Mouse (Mus musculus) thymus, postnatal 10 days (tissue): ENCODE results near the gene Cpne4.

Experiments used
- DNase-seq, 2 experiments: peaks; one replicate each; pipeline ENCODE4 v3.0.0; 2021; ENCODE audit warnings: low spot score in 2 of 2

Gene Cpne4

DNA sequence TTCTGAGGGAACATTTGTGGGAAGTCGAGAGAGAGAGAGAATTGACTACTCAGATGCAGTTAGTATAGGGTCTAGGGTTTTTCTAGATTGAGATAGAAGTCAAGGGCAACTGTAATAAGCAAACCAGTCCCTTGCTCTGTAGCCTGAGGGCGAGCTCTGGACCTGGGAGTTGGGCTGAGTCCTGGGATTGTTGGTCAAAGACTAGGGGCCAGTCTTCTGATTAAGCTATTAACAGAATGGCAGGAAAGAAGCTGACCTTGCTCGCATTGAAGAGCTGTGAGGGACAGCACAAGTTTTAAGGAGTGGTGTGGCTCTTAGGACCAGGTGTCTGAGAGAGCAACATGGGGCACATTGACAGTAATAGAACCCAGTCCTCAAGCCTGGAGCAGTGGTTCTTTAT is 140.0 kb downstream of the Cpne4 start:
- no peak for DNase-seq

DNA sequence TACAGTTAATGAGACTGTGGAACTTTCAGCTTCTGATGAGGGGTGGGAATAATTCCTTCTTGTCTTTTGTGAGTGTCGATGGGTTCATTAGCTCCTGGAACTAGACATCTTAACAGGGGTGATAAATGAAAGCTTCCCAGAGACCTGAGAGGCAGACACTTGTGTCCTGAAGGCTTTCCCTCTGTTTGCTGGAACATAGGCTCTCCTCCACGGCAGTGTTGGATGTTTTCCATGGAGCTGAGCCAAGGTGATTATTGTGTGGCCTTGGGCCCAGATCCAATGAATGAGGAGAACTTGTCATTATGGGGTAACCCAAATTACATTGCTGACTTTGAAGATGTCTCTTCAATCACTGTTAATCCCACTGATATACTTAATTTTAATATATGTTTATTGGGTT is 146.1 kb downstream of the Cpne4 start:
- DNase-seq, result no peak

DNA sequence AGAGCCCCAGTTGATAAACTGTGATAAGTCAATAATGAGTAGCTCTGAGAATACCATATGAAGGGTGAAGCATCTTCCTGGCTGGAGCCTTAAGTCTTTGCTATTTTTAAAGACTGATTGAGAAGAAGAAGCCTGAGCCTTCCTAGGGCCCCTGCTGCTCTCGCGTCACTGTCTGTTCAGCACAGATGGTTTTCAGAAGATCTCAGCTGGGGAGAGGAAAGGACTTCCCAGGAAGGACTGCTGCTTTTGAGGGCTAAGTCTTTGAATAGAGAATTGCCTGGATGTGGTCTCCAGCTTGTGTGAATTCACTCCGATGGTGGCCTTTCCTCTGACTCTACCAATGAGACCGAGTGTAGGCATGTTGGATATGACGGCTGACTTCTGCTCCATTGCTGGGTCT is 163.7 kb downstream of the Cpne4 start:
- no peak for DNase-seq

DNA sequence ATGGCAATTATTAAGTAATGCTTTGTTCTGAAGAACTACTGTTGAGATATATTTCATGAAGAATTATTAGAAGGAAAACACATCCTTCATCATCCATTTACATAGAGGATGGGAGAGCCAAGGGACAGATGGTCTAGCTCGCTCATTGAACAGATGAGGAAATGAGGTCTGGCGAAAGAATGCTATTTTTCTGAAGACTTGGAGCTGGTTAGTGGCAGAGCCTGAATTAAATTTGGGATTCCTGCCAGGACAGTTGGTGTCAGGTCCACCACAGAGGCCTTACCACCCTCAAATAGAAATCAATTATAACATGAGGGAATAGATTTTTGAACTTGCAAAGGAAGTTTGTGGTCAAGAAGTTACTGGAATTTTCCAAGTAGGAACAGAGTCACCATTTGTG is 178.2 kb downstream of the Cpne4 start:
- DNase-seq, result no peak

DNA sequence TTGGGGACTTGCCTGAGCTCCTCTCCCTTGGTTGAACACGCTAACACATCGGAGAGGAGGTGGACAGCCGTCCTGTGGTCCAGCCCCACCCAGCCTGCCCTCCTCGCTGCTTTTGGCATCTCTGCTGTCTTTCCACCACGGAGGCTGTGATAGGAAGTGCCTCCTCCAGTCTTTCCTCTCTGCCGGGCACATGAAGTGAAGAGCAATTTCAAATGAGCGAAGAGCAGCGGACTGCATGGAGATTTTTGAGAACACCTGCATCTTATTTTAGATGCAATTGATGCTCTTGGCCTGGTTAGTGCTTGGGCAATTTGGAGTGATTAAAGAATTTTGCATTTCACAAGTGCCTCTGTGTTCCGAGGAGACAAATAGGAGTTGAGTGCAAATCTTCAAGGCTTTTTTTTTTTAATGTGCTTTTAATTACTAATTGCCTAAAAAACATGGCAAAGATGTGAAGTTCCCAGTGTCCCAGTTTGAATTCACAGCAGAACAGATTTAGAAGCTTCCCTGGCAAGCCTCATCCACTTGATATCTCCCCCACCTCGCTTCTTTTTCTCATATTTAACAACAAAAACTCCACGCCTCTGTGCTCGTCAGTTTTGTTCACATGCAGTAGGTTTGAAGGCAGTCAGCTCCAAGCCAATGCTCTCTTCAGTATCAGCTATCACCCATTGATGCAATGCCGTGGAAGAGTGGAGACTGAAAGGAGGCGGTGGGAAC is 195.7 kb downstream of the Cpne4 start:
- DNase-seq, result no peak

DNA sequence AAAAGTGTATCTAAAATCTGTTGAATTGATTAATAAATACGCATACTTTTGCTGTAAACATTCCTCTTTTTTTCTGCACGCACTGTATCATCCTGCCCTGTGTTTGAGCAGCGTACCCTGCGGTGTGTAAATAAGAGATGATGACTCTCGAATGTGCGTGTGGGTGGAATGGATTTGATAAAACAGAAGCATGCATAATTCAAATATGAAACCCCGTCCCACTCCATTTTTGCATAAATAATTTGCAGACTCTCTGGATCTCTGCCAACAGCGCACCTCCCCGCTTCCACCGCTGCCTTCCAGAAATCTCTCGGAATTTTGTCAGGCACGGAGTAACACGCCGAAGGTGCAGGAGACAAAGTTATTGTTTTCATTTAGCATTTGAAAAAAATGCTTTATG is 208.4 kb downstream of the Cpne4 start:
- DNase-seq, result no peak

DNA sequence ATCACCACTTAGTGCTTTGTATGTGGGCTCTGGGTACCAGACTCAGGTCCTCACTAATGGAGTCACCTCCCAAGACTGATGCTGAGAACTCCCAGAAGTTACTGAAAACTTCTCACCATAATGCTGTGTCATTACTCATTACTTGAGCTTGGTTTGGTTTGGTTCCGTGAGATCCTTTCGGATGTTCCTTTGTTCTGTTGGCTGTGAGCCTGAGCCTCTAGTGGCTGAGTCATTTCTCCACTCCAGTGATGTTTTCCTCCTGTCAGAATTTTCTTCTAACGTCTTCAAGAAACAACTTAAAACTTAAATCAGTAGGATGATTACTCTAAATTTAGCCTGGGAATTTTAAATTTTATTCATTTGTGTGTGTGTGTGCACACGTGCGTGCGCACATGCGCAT is 212.9 kb downstream of the Cpne4 start:
- DNase-seq, result no peak

DNA sequence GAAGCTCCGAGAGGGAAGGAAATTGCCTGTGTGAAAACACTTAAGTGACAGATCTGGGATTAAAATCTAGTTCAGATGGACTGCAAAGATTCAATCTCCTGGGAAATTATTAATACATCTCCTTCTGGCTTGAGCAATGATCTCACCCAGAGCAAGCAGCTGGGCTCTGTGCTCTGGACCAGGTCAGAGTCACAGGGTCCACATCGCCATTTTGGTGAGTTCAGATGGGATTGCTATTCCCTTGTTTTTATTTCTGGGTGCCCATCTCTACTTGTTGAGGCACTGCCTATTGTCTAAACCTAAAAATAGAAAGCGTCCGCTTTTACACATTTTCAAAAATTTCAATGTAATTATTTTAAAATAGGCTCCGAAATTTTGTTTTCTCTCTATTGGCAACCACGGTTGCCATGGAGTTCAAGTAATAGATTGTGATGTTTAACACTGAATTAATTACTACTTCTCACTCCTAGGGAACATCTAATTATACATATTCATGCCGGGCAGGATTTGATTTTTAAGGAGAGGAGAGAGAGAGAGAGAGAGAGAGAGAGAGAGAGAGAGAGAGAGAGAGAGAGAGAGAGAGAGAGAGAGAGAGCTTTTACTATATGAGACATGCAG is 229.2 kb downstream of the Cpne4 start:
- DNase-seq, result no peak

DNA sequence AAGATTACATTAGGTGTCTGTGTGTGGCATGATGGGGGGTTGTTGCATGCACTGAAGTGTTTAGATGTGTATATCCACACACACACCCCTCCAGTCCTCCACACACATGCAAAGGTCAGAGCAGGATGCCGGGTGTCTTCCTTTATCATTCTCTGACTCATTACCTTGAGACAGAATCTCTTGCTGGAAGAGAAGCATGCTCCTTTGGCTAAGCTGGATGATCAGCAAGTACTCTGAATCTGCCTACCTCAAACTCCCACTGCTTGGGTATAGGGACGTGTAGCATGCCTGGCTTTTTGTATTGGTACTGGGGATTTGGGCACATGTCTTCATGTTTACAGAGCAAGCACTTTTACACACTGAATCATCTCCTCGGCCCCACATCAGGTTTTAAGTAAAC is 230.0 kb downstream of the Cpne4 start:
- no peak for DNase-seq

DNA sequence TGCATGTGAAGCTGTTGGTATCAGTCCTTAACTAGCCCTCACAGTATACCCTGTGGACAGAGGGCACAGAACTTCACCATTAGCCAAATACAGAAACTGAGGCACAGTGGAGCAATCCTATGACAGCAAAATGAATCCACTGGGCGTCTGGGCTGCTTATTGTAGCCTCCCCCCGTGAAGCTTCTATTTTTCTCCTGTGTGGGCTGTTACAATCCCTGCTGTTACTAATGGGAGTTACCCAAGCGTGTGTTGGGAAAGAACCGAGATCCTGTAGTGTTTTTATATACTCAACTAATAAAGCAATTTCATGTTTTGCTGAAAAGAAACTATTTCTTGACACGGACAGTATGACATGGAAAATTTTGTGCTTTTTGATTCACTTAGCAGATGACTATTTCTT is 230.7 kb downstream of the Cpne4 start:
- no peak for DNase-seq

DNA sequence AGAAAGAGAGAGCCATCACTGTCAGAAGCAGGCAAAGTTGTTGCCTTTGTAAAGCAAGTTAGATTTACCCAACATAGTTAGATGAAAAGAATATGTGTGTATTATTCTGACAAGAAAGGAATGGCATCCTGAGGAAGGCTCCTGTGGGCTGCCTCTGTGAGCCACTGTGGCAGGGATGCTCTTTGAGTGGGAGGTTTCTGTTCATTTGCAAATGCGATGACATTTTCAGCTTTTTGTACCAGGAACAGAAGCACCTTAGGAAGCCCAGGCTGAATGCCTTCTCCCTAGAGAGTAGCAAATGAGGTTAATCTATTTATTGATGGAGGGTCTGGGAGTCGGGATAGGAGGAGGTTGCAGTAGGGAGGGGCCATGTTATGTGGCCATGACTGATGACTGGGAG is 249.5 kb downstream of the Cpne4 start:
- DNase-seq, result no peak

DNA sequence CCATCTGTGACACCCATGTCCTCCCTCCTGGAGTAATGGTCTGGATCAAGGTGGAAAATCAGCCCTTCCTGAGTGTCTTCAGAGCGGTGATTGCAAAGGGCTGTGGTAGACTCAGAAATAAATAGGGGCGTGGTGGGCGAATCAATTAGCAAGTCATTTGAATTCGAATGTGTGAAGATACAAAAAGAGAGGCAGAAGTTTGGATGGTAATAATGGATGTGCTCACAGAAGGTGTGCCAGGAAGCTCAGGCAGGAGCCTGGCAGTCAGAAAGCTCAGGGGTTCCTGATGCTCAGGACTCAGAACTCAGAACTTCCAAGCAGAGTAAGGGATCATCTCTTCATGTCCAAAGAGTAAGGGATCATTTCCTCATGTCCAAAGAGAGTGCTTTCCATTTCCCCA is 257.7 kb downstream of the Cpne4 start:
- no peak for DNase-seq

DNA sequence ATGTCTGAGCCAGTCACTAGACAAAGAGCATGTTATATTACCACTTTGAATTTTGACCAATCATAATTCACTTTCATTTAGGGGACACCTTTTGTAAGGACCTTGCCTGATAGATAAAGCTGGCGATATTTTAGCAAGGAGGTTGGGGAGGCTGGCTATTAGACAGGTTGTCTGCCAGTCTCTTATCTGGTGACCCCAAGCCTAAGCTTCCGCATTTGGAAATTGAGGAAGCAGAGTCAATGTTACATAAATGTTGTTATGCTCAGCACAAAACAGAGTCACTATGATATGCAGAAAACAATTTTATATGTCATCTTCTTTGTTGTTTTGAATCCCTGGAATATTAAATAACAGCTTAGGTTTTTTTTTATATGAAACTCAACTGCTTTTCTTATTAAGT is 267.6 kb downstream of the Cpne4 start:
- no peak for DNase-seq

DNA sequence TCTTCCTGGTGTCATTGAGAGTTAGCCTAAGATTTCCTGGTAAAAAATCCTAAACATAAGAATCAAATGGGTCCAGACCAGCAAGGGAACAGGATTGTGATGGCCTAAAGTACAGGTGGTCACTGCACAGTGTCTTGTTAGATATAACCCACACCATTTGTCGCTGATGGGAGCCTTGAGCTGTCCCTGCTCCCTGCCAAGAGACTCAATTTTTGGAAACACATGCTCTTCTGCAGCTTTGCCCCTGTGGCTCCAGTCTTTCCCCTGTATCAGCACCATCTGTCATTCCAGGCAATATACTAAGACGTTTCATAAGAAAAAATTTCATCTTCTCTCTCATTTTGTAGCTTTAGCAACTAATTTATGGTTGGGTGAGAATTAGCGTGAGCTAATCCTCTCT is 281.6 kb downstream of the Cpne4 start:
- no peak for DNase-seq

DNA sequence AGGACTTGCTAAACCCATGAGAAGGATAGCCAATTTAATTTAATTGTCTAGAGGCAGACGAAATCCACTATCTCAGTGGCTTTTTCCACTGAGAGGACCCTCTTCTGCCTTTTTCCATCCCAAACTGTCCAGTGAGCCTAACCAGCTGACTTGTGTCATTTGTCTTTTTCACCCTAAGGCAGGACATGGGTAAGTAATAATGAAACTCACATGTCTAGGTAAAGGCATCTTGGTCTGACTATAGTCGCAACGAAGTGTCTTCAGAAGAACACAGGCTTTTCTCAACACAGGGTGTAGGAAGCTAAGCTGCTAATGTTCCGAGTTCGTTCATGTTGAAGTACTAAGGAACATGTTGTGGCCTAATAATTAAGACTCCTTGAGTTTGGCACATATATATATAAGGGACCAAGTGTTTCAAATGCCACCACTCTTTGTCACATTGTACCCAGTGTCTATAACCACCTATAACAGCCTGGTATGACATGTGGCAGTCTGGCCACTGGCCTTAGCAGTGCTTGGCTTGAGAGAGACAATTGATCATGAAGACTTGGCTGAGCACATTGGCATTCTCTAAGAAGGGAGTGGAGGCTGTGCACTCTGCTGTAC is 286.0 kb downstream of the Cpne4 start:
- no peak for DNase-seq

DNA sequence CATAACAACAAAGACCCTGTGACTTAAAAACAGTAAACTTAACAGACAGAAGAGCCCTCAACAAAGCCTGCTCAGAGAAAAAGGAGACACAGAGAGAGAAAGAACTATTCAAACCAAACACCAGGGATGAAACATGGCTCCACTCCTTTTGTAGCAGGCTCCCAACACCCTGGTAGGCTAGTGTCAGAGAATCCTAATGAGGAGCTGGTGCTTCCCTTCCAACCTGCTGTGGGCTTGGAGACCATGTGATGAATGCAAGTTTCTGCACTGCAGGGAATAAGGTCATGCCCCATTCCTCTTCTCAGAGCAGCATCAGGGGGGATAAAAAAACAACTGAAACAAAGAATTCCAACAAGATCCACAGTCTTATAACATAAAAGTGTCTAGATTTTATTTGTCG is 290.8 kb downstream of the Cpne4 start:
- no peak for DNase-seq

DNA sequence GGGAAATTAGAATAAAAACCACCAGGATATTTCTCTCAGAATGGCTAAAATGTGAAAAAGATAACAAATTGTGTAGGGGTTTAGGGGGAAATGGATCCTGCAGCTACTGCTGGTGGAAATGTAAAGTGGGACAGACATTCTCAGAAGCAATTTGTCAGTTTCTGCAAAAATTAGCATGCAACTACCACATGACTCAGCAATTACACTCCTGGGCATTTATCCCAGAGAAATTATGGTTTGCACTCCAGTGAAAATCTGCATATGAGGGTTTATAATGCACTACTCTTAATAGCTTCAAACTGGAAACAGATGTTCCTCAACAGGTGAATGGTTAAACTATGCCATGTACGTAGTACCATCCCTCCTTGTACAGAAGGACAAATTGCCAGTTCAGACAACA is 294.2 kb downstream of the Cpne4 start:
- DNase-seq, result no peak

DNA sequence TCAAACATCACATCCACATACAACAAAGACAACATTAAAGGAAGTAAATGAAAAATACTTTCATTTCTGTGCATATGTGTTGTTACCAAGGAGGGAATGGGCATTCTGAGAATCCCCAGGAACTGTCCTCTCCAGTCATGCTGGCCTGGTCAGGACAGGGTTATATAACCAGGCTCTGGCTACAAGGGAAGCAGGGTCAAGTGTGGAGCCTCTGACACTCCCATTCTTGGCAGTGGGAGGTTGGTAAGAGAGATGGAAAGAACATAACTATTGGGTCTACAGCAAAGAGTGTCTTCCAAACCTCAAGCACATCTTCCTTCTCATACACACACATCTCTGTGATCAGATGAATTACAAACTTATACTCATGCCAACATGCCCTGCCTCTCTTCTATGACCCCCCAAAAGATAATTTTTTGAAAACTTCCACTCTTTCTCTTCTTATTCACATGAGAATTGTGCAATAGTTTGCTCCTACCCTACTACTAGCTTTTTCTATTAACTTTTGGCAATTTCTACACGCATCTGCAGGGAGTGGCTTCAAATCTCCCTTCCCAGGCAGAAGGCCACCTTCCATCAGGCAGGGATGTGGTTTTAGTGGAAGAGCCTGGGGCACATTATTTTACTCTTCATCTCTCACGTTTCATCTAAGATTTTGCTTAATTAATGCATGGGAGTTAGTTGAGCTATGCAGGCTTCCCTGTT is 298.3 kb downstream of the Cpne4 start:
- DNase-seq, result no peak

DNA sequence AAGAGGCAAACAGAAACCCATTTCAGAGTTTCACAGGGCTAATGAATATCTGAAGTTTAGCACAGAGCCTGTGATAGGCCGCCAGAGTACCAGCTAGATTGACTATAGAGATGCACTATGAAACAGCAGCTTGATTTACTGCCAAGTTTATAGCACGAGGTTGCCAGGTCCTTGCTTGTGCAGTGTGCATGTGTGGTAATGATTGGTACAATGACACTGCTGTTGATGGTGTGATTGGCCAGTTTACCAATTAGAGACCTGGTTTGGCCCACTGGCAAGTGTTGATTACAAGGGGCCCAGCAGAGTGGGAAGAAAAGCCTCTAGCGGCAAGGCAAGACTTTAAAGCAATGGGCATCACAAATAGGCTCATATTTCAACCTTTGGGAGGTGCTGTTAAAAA is 306.6 kb downstream of the Cpne4 start:
- DNase-seq, result no peak

DNA sequence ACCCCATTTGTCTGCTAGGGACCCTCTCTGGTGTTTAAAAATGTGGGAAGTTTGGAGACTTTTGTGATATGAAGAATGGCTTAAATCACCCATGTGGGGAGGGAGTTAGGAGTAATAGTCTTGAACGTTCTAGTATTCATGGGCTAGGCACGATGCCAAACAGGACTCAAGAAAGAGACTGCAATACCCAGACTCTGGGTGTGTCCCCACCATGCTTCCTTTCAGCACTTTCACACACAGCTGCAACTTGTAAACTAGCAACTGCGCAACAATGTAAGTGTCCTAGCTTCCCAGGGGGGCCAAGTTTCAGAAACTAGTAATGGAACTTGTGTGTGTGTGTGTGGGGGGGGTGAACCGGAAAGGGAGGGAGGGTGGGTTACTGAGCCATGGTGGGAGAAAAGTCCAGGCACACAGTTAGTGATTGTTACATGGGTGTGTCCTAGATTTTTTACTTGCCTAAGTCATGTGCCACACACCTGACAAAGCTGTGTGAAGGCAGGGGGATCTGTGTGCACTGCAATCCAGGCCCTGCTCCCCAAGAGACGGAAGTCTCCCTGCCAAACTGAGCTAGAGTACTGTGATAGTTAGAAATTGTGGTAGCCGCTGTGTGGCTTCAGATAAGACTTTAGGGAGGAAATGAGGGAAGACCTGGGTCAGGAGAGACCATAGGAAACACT is 307.3 kb downstream of the Cpne4 start:
- no peak for DNase-seq

DNA sequence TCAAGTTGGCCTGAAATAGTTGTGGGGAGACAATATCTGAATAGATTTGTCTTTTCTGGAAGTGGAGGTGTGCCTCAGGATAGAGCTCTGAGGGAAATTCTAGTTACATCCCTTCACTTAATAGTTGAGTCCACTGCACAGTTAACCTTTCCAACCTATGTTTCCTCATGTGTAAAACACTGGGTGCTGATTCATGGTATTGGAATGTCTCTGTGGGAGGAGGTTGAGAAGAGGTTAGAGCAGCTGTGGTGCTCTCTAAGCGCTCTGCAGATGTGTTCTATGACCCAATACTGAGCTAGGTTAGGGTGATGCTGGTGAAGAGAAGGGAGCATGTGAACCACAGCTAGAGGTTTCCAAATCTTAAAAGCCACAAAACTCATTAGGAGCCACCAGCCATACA is 318.7 kb downstream of the Cpne4 start:
- DNase-seq, result no peak

DNA sequence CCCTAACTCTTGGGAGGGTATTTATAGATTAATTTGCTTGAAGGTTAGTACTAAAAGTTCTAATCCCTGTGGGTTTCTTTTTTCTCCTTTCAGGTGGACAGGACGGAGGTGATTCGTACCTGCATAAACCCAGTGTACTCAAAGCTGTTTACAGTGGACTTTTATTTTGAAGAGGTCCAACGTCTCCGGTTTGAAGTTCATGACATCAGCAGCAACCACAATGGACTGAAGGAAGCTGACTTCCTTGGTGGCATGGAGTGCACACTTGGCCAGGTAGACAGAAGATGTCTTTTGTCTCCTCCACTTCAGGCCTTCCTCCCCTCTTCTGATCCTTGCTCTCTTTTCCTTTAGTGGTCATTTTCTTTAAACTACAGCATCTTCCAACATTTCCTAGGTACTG is 325.5 kb downstream of the Cpne4 start:
- no peak for DNase-seq
